Mouse (Mus musculus) gastrocnemius, adult 2 months (tissue): ENCODE results near the gene Olfr1029. TPM values are rescaled to one million over a fixed set of nuclear protein-coding genes. Genes with fewer than 3 reads are reported as not detected.
"Not testable (repeated sequence)": the region's sequence is repeated elsewhere in the genome, so short reads cannot be mapped to it uniquely, and the experiment has no call there.

Source experiments
- DNase-seq: peaks from one replicate; pipeline ENCODE4 v3.0.0; 2022
- H3K27ac ChIP-seq: fragments of 200-600 bp; 2 replicates; pipeline ENCODE4 v1.8.1; 2022; ENCODE audit warnings: mild to moderate bottlenecking
- H3K4me3 ChIP-seq: fragments of 200-600 bp; 2 replicates; pipeline ENCODE4 v1.8.1; 2022; ENCODE audit warnings: mild to moderate bottlenecking, moderate library complexity
- CTCF ChIP-seq: fragments of 200-600 bp; IDR thresholded peaks from 2 replicates; pipeline ENCODE4 v1.8.1; 2022; ENCODE audit warnings: antibody characterized with exemption, mild to moderate bottlenecking, moderate library complexity
- intact Hi-C: fragments of 180-260 bp; cut with DNase I; formaldehyde crosslinking; loops from one replicate; pipeline ENCODE4 v1.15.1; 2025
- long read RNA-seq, 2 experiments: library from polyadenylated mRNA; stranded (forward); transcript quantifications; one replicate each; pipeline ENCODE4 v2.0.0; 2021
- total RNA-seq, 2 experiments: library from RNA; stranded (reverse); gene quantifications; 2 replicates each; pipeline ENCODE4 v1.2.3; 2021

Olfr1029 gene
- total RNA-seq = not detected
- long read RNA-seq, experiment 1 = 0 reads
- long read RNA-seq, experiment 2 = 0 reads

- H3K4me3 ChIP-seq = no peak within 1 kb of the TSS
- intact Hi-C loops = no loop called here
Measured at GRCm38 (mm10) chr2:85973595-85973994, at the start of gene Olfr1029. Gene Olfr1029, plus strand, starts transcription at chr2:85973895.

GRCm38 (mm10) chr2:85950137-85950536 lies 23.6 kb upstream of the Olfr1029 start, which contains the start of gene Olfr1028:
Gene Olfr1028, plus strand, starts transcription at chr2:85950437.
- DNase-seq = no peak
- Histone ChIP-seq H3K27ac (no peak within 1 kb of the TSS), H3K4me3 (no peak within 1 kb of the TSS)
- intact Hi-C loops = no loop called here
- TF ChIP-seq CTCF = no peak

More at GRCm38 (mm10) chr2:85973595-85973994, at the start of gene Olfr1029:
- TF ChIP-seq CTCF = no peak
- no peak for DNase-seq
- H3K27ac ChIP-seq = no peak within 1 kb of the TSS

- Histone ChIP-seq H3K4me3 (no peak within 1 kb of the TSS), H3K27ac (no peak within 1 kb of the TSS)
- no peak for TF ChIP-seq CTCF
- intact Hi-C loops = no loop called here
- no peak for DNase-seq
Measured at GRCm38 (mm10) chr2:85978976-85979375, 5.3 kb downstream of the Olfr1029 start, which contains the start of gene Olfr1030. Gene Olfr1030, plus strand, starts transcription at chr2:85979276.

- Histone ChIP-seq H3K4me3 (no peak within 1 kb of the TSS), H3K27ac (no peak within 1 kb of the TSS)
- DNase-seq = no peak
- no peak for TF ChIP-seq CTCF
- intact Hi-C loops = no loop called here
Measured at GRCm38 (mm10) chr2:85990004-85990403, 16.3 kb downstream of the Olfr1029 start, which contains the start of gene Olfr1031. Gene Olfr1031, plus strand, starts transcription at chr2:85990304.

GRCm38 (mm10) chr2:86005240-86005639 lies 31.5 kb downstream of the Olfr1029 start, which contains the start of gene Olfr1032:
Gene Olfr1032, plus strand, starts transcription at chr2:86005540.
- DNase-seq = no peak
- TF ChIP-seq CTCF = no peak
- H3K4me3 ChIP-seq = no peak within 1 kb of the TSS
- H3K27ac ChIP-seq = no peak within 1 kb of the TSS
- intact Hi-C loops = no loop called here

- DNase-seq, intact Hi-C loops: not testable (repeated sequence)
- peak within 1 kb of the TSS; percentile 24; the same call in 1 of the 2 replicates for H3K27ac ChIP-seq
- peak within 1 kb of the TSS; percentile 64 for H3K4me3 ChIP-seq
Measured at GRCm38 (mm10) chr2:86020406-86020805, 46.7 kb downstream of the Olfr1029 start, which contains the start of gene Olfr1033. Gene Olfr1033, plus strand, starts transcription at chr2:86020633.

GRCm38 (mm10) chr2:86021518-86021917 lies 47.8 kb downstream of the Olfr1029 start:
- not testable (repeated sequence) for H3K27ac ChIP-seq, DNase-seq, H3K4me3 ChIP-seq

More at GRCm38 (mm10) chr2:86021518-86021917, 47.8 kb downstream of the Olfr1029 start:
- intact Hi-C loops = not testable (repeated sequence)

Other genes starting within 250 kb of the Olfr1029 start
- gene Olfr1012, start 211.1 kb upstream of the Olfr1029 start, total RNA-seq = not detected
- gene Olfr1013, start 206.8 kb upstream of the Olfr1029 start, total RNA-seq = not detected
- gene Olfr1014, start 201.2 kb upstream of the Olfr1029 start, total RNA-seq = not detected
- gene Olfr1015, start 191.9 kb upstream of the Olfr1029 start, total RNA-seq = not detected
- not detected for gene Olfr1016, start 171.4 kb upstream of the Olfr1029 start, total RNA-seq
- not detected for gene Olfr1018, start 155.4 kb upstream of the Olfr1029 start, total RNA-seq
- not detected for gene Olfr1019, start 128.4 kb upstream of the Olfr1029 start, total RNA-seq
- gene Olfr1020, start 126.9 kb upstream of the Olfr1029 start, total RNA-seq = not detected
- not detected for gene Olfr1022, start 105.3 kb upstream of the Olfr1029 start, total RNA-seq
- gene Olfr1023, start 88.3 kb upstream of the Olfr1029 start, total RNA-seq = not detected
- gene Olfr1024, start 68.8 kb upstream of the Olfr1029 start, total RNA-seq = not detected
- gene Olfr1025-ps1, start 58.7 kb upstream of the Olfr1029 start, total RNA-seq = not detected
- gene Olfr1026, start 52.3 kb upstream of the Olfr1029 start, total RNA-seq = not detected
- gene Olfr1028, start 23.5 kb upstream of the Olfr1029 start, total RNA-seq = not detected
- gene Olfr1030, start 5.4 kb downstream of the Olfr1029 start, total RNA-seq = not detected
- gene Olfr1031, start 16.4 kb downstream of the Olfr1029 start, total RNA-seq = not detected
- gene Olfr1032, start 31.6 kb downstream of the Olfr1029 start, total RNA-seq = not detected
- gene Olfr1033, start 46.7 kb downstream of the Olfr1029 start, total RNA-seq = under 1 TPM in 1 of 2 experiments, not detected in 1; 0.14 TPM
- gene Olfr1034, start 72.0 kb downstream of the Olfr1029 start, total RNA-seq = not detected
- gene Olfr1036, start 100.1 kb downstream of the Olfr1029 start, total RNA-seq = not detected
- not detected for gene Olfr1037, start 113.5 kb downstream of the Olfr1029 start, total RNA-seq
- gene Olfr1039, start 162.0 kb downstream of the Olfr1029 start, total RNA-seq = not detected
- not detected for gene Olfr1040, start 172.8 kb downstream of the Olfr1029 start, total RNA-seq
- gene Olfr1042, start 187.9 kb downstream of the Olfr1029 start, total RNA-seq = not detected
- gene Olfr1043, start 193.6 kb downstream of the Olfr1029 start, total RNA-seq = not detected
- gene Olfr1044, start 203.9 kb downstream of the Olfr1029 start, total RNA-seq = not detected
- gene Olfr52, start 211.8 kb downstream of the Olfr1029 start, total RNA-seq = not detected
- gene Olfr1045, start 229.1 kb downstream of the Olfr1029 start, total RNA-seq = not detected
- not detected for gene Olfr1046, start 245.4 kb downstream of the Olfr1029 start, total RNA-seq